Mouse (Mus musculus) olfactory bulb, adult 2 months (tissue): ENCODE data around the gene Vpreb3. TPM values are rescaled to one million over a fixed set of nuclear protein-coding genes. Genes with fewer than 3 reads are reported as not detected.
A peak's percentile ranks its signal among the peaks of the same experiment; 100 is the strongest.

ENCODE experiments used
- H3K27ac ChIP-seq: fragments of 200-500 bp; 2 replicates; pipeline ENCODE4 v1.5.1; 2012; ENCODE audit warnings: low read depth, low read length; ENCODE audit not compliant: insufficient read depth
- H3K4me1 ChIP-seq: fragments of 200-500 bp; 2 replicates; pipeline ENCODE4 v1.6.1; 2012; ENCODE audit warnings: low read length; ENCODE audit not compliant: control insufficient read depth, insufficient read depth
- H3K4me3 ChIP-seq: fragments of 200-500 bp; 2 replicates; pipeline ENCODE4 v1.5.1; 2012; ENCODE audit warnings: mild to moderate bottlenecking, low read depth, low read length, moderate library complexity; ENCODE audit not compliant: insufficient read depth
- CTCF ChIP-seq: fragments of 200-500 bp; IDR thresholded peaks from 2 replicates; pipeline ENCODE4 v1.5.1; 2012; ENCODE audit warnings: low read depth, mild to moderate bottlenecking, low read length, moderate library complexity; ENCODE audit not compliant: insufficient read depth
- POLR2A ChIP-seq: fragments of 200-500 bp; IDR thresholded peaks from 2 replicates; pipeline ENCODE4 v1.6.1; 2012; ENCODE audit warnings: mild to moderate bottlenecking, low read depth, low read length, moderate library complexity; ENCODE audit not compliant: insufficient read depth
- WGBS: fragments of 180-500 bp; shearing (Covaris S2); methylation state at CpG from one replicate; pipeline ENCODE4 v1.1.7; 2018; 5-methylcytosine and 5-hydroxymethylcytosine counted together
- polyA plus RNA-seq: library from polyadenylated mRNA; stranded (reverse); fragments of >200 nt; gene quantifications from 2 replicates; pipeline ENCODE4 v1.2.4, GENCODE M21; 2012; ENCODE audit warnings: low replicate concordance; ENCODE audit not compliant: missing spikeins, insufficient read depth, insufficient read length

Vpreb3 gene
- polyA plus RNA-seq, 1 experiment: not detected

GRCm38 (mm10) chr10:75936909-75937667, 5.8 kb upstream of the Vpreb3 start:
- WGBS: 40% methylated on average over 18 of the region's 18 CpGs
- Histone ChIP-seq H3K27ac (peak overlapping the region; percentile 29), H3K4me1 (peaks cover 30% of the 10 kb centered on the region), H3K4me3 (peak overlapping the region; percentile 42)
- TF ChIP-seq CTCF: no peak
- TF ChIP-seq POLR2A: no peak

GRCm38 (mm10) chr10:75937851-75938643, 4.8 kb upstream of the Vpreb3 start:
- no peak for TF ChIP-seq POLR2A
- Histone ChIP-seq H3K27ac (no peak overlapping the region), H3K4me3 (peak overlapping the region; percentile 14; the same call in 1 of the 2 replicates), H3K4me1 (peaks cover 24% of the 10 kb centered on the region)
- 59% methylated on average over 10 of the region's 10 CpGs for WGBS

- Histone ChIP-seq H3K4me1 (peaks cover 24% of the 10 kb centered on the region), H3K4me3 (no peak overlapping the region), H3K27ac (no peak overlapping the region)
- TF ChIP-seq POLR2A: no peak
- TF ChIP-seq CTCF: no peak
- WGBS: 43% methylated on average over 9 of the region's 9 CpGs
Observed at GRCm38 (mm10) chr10:75939481-75940234, 3.2 kb upstream of the Vpreb3 start.

- 88% methylated on average over 5 of the region's 5 CpGs for WGBS
- Histone ChIP-seq H3K4me1 (peaks cover 24% of the 10 kb centered on the region), H3K4me3 (no peak within 1 kb of the TSS), H3K27ac (no peak within 1 kb of the TSS)
- no peak for TF ChIP-seq POLR2A
- no peak for TF ChIP-seq CTCF
Observed at GRCm38 (mm10) chr10:75940520-75940919, 2.3 kb upstream of the Vpreb3 start, which contains the start of gene Gm867. TSS of gene Gm867 (minus strand) at chr10:75940672.

GRCm38 (mm10) chr10:75941042-75941824, 1.6 kb upstream of the Vpreb3 start:
- peaks cover 24% of the 10 kb centered on the region for H3K4me1 ChIP-seq
- no peak overlapping the region for H3K27ac ChIP-seq
- WGBS: 78% methylated on average over 9 of the region's 9 CpGs
- no peak overlapping the region for H3K4me3 ChIP-seq
- TF ChIP-seq CTCF: no peak
- TF ChIP-seq POLR2A: no peak

- TF ChIP-seq CTCF: no peak
- no peak for TF ChIP-seq POLR2A
- Histone ChIP-seq H3K27ac (peak overlapping the region; percentile 23), H3K4me1 (peaks cover 13% of the 10 kb centered on the region), H3K4me3 (no peak overlapping the region)
- WGBS: 14% methylated on average over 11 of the region's 11 CpGs
Observed at GRCm38 (mm10) chr10:75944066-75944772, 1.4 kb downstream of the Vpreb3 start.

- Histone ChIP-seq H3K4me3 (no peak overlapping the region), H3K27ac (no peak overlapping the region), H3K4me1 (peaks cover 9% of the 10 kb centered on the region)
- no peak for TF ChIP-seq POLR2A
- no peak for TF ChIP-seq CTCF
- WGBS: 91% methylated on average over 7 of the region's 7 CpGs
Observed at GRCm38 (mm10) chr10:75945213-75945612, 2.4 kb downstream of the Vpreb3 start.

GRCm38 (mm10) chr10:75945896-75946295, 3.0 kb downstream of the Vpreb3 start:
- no peak for TF ChIP-seq POLR2A
- TF ChIP-seq CTCF: no peak
- H3K4me1 ChIP-seq: peaks cover 9% of the 10 kb centered on the region
- WGBS: 90% methylated on average over 7 of the region's 7 CpGs

More at GRCm38 (mm10) chr10:75945896-75946295, 3.0 kb downstream of the Vpreb3 start:
- no peak overlapping the region for H3K27ac ChIP-seq
- no peak overlapping the region for H3K4me3 ChIP-seq
